Comparison of ENCODE assay signal across 20 mouse cellular contexts in the genomic region with DNA sequence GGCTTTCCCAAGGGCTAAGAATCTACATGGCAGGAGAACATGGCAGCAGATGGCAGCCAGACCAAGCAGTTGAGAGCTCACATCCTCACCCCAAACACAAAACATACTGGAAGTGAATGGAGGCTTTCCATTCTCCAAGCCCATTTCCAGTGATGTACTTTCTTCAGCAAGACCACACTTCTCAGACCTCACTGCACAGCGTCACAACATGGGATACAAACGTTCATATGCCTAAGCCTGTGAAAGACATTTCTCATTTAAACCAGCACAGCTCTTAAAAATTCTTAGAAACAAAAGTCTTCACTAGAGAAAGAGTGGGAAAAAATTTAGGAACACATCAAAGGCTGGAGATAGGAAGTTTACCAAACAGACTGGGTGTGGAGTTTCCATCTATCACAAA.
DNase-seq lines count a peak whose midpoint lies in the region; ATAC-seq lines count a peak whose summit lies in the region.
"Had no signal": no experiment of that assay in that cellular context is flagged by ENCODE, and none has a peak within 500 bp of the region (broad histone marks: within the 10 kb centered on the region; RNA-seq: fewer than 3 reads in every experiment).

No protein-coding gene starts in this region.

- H3K9ac ChIP-seq in heart, embryonic 12.5 days = no peak overlapping the region
- H3K9ac ChIP-seq in intestine, embryonic 14.5 days (ENCODE audit: low read length) = no peak overlapping the region
- H3K9ac ChIP-seq in intestine, embryonic 15.5 days = no peak overlapping the region
- H3K9ac ChIP-seq: embryonic facial prominence, embryonic 12.5 days; forebrain, embryonic 13.5 days; forebrain, embryonic 15.5 days; forebrain, postnatal 0 days had no signal

- H3K27me3 ChIP-seq in heart, embryonic 12.5 days (replicated peaks) = no peaks in the 10 kb centered on the region
- H3K27me3 ChIP-seq in intestine, embryonic 14.5 days (replicated peaks; ENCODE audit: control insufficient read depth, insufficient read depth, low read length) = no peaks in the 10 kb centered on the region
- no peaks in the 10 kb centered on the region for H3K27me3 ChIP-seq in intestine, embryonic 15.5 days (replicated peaks)
- H3K27me3 ChIP-seq: embryonic facial prominence, embryonic 12.5 days; forebrain, embryonic 13.5 days; forebrain, embryonic 15.5 days had no signal

- no peaks in the 10 kb centered on the region for H3K36me3 ChIP-seq in heart, embryonic 12.5 days
- H3K36me3 ChIP-seq in intestine, embryonic 14.5 days (ENCODE audit: control insufficient read depth, insufficient read depth, low read length) = no peaks in the 10 kb centered on the region
- H3K36me3 ChIP-seq in intestine, embryonic 15.5 days = no peaks in the 10 kb centered on the region
- H3K36me3 ChIP-seq: embryonic facial prominence, embryonic 10.5 days; embryonic facial prominence, embryonic 12.5 days; forebrain, embryonic 15.5 days had no signal

- no peak for ATAC-seq in heart, embryonic 12.5 days (ENCODE audit: insufficient number of reproducible peaks, low FRiP score)
- no peak for ATAC-seq in intestine, embryonic 14.5 days (replicated peaks; ENCODE audit: low FRiP score, low TSS enrichment, low read depth)
- ATAC-seq in intestine, embryonic 15.5 days = no peak
- ATAC-seq: activated CD4-positive, CD25-positive, alpha-beta regulatory T cell, adult 4 months; forebrain, embryonic 13.5 days; forebrain, embryonic 15.5 days; forebrain, postnatal 0 days had no signal

- no peak overlapping the region for H3K4me3 ChIP-seq in heart, embryonic 12.5 days
- H3K4me3 ChIP-seq in intestine, embryonic 14.5 days (ENCODE audit: low read depth, low read length) = no peak overlapping the region
- H3K4me3 ChIP-seq in intestine, embryonic 15.5 days (replicated peaks) = no peak overlapping the region
- H3K4me3 ChIP-seq: embryonic facial prominence, embryonic 10.5 days; embryonic facial prominence, embryonic 12.5 days; forebrain, embryonic 13.5 days; forebrain, embryonic 15.5 days had no signal

- peak; percentile 69 for DNase-seq in heart, adult 11 months
- DNase-seq in intestine, embryonic 14.5 days (ENCODE audit: low spot score) = peak; percentile 6
- DNase-seq in ZHBTc4 (ENCODE audit: low read depth, low spot score) = peak; percentile 30
- DNase-seq in spleen, adult 18-20 months = no peak
- DNase-seq: adrenal gland, adult 8-10 months; adrenal gland, postnatal 14 days; adrenal gland, postnatal 36 days; cerebellum, adult 11-12 months; cerebellum, adult 2 months; cerebellum, adult 9-10 months; cerebellum, postnatal 10 days; cerebellum, postnatal 25 days; forebrain, postnatal 0 days had no signal

- no peaks in the 10 kb centered on the region for H3K4me1 ChIP-seq in heart, embryonic 12.5 days (replicated peaks)
- H3K4me1 ChIP-seq in intestine, embryonic 14.5 days (replicated peaks; ENCODE audit: control insufficient read depth, insufficient read depth, low read length) = no peaks in the 10 kb centered on the region
- H3K4me1 ChIP-seq in intestine, embryonic 15.5 days (replicated peaks) = no peaks in the 10 kb centered on the region

- H3K27ac ChIP-seq in heart, embryonic 12.5 days (ENCODE audit: poor library complexity, severe bottlenecking) = no peak overlapping the region
- H3K27ac ChIP-seq in intestine, embryonic 14.5 days (ENCODE audit: low read depth) = no peak overlapping the region
- H3K27ac ChIP-seq in intestine, embryonic 15.5 days = no peak overlapping the region
- H3K27ac ChIP-seq: embryonic facial prominence, embryonic 10.5 days; embryonic facial prominence, embryonic 12.5 days; forebrain, embryonic 13.5 days; forebrain, embryonic 15.5 days had no signal

- H3K9me3 ChIP-seq in heart, embryonic 12.5 days (replicated peaks) = no peaks in the 10 kb centered on the region
- H3K9me3 ChIP-seq in intestine, embryonic 14.5 days (ENCODE audit: control insufficient read depth, low read length) = no peaks in the 10 kb centered on the region
- H3K9me3 ChIP-seq in intestine, embryonic 15.5 days = no peaks in the 10 kb centered on the region
- H3K9me3 ChIP-seq: embryonic facial prominence, embryonic 10.5 days; embryonic facial prominence, embryonic 12.5 days; forebrain, embryonic 13.5 days; forebrain, embryonic 15.5 days had no signal

- 75% methylated on average over 2 of the region's 2 CpGs for WGBS in heart, embryonic 12.5 days
- WGBS in intestine, embryonic 14.5 days = 77% methylated on average over 2 of the region's 2 CpGs
- 80% methylated on average over 2 of the region's 2 CpGs for WGBS in intestine, embryonic 15.5 days

- no peak overlapping the region for H3K4me2 ChIP-seq in heart, embryonic 12.5 days
- H3K4me2 ChIP-seq in intestine, embryonic 14.5 days (ENCODE audit: low read length) = no peak overlapping the region
- no peak overlapping the region for H3K4me2 ChIP-seq in intestine, embryonic 15.5 days (replicated peaks)
- H3K4me2 ChIP-seq: embryonic facial prominence, embryonic 12.5 days; forebrain, embryonic 13.5 days; forebrain, embryonic 15.5 days had no signal

Comparison
In these comparisons a context has a peak if more than half of its experiments do, and no peak if none do; other contexts are left out.
1. DNase-seq: peak in heart, adult 11 months (single experiment), intestine, embryonic 14.5 days (single experiment) and ZHBTc4 (single experiment); none in spleen, adult 18-20 months (0 of 2).